Mouse (Mus musculus): ENCODE results near the gene Rps15.

Rps15 gene

DNA sequence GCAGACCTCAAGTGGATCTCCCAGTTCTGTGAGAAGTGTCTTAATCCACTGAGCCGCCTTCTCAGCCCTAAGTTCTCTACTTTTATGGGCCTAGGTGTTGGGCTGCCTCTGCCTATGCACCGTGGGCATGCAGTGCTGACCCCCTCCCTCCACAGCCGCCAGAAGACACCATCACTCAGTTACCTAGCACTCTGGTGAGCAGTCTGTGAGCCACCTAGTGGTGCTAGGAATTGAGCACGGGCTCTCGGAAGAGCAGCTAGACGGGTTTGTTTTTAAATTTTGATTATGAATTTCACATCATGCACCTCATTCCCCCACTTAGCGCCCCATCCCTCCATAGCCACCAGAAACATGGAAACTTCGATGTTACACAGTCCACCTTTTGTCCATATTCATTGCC is 3.6 kb upstream of the Rps15 start:
- DNase-seq (ENCODE audit: low read depth, low spot score): no peak

DNA sequence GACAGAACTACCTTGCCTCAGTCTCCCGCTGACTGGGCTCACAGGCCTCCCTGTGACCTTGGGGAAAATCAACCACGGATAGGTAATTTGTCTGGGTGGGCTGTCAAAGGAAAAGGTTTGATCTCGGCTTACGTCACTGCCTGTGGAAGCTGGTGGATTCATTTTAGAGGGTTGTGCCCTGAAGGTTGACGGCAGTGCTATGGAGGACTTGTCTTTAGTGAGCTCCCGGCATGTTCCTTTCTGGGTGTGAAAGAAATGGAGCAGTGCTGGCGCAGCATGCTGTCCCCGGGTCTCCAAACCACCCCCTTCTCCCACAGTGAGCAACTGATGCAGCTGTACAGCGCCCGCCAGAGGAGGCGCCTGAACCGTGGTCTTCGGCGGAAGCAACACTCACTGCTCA is 1.1 kb downstream of the Rps15 start:
- no peak for DNase-seq (ENCODE audit: low read depth, low spot score)

DNA sequence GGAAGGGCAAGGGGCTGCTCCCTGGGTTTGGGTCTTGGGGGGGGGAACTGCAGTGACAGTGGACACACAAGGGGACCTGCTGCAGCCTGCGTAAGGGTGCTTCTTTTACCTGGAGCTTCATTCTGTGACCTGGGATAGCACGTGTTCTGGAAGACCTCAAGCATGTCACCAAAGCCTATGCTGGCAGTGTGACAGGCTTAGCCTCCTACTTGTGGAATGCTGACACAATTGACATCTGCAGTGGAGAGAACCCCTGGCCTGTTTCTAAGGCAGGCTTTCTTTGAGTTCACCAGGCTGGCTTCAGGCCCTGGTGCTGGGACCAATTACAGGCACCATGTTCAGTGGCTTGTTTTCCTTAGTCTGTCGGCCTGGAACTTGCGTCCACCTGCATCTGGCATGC is 2.1 kb downstream of the Rps15 start:
- no peak for DNase-seq (ENCODE audit: low read depth, low spot score)

DNA sequence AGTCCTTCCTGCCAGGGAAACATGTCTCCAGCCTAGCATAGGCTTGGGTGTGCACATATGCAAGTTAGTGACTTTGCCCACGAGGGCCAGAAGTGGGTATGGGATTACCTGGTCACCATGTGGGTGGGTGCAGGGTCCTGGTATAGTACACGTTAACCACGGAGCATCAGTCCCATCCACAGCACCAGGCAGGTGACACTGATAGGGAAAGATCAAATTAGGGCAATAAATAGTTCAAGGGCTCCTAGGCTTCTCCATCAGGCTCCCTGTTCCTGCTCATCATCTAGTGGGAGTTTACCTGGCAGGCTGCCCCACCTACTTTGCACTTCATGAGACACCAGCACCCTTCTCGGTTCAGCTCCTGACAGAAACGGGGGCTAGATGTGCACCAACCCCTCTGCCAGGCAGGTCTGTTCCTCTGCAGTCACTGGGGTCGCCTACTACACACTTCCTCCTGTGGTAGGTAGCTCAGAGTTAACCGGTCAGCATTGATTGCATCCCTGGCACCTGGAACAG is 2.6 kb downstream of the Rps15 start:
- DNase-seq (ENCODE audit: low read depth, low spot score): no peak

DNA sequence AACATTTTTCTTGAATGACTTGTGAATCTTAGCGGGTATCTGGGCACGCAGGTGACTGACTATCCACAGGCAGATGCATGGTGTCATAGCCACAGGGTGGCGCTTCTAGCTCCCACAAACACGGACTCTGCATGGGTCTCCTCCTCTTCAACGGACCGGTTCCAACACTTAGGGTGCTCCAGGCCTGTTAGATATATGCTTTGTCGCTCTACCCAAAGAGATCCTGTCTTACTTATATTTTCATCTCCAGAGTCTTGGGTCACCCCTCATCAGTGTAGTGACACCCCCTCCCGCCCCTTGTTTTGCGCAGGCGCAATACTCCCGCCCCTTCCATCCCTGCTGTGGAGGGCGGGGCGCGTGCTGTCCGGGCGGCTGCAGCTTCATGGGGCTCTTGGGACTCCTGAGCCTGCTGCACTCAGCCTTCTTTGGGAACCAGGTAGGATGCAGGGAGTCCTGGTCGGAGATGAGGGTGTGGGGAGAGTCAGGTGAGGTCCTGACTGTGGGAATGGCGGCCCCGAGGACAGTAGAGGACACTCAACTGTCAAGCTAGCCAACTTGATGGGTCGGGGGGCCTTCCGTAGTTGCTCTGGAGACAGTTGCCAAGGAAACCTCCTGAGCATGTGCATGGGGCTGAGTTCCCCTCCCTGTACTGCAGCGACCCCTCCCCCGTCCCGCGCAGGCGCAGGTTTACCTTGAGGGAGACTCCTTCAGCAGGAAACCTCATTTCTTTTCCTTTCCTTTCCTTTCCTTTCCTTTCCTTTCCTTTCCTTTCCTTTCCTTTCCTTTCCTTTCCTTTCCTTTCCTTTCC is 3.6 kb downstream of the Rps15 start, which contains the start of gene Apc2:
Apc2 (plus strand) TSS at position 360 of the 808 bp plus-strand sequence.
- DNase-seq (ENCODE audit: low read depth, low spot score): no peak

DNA sequence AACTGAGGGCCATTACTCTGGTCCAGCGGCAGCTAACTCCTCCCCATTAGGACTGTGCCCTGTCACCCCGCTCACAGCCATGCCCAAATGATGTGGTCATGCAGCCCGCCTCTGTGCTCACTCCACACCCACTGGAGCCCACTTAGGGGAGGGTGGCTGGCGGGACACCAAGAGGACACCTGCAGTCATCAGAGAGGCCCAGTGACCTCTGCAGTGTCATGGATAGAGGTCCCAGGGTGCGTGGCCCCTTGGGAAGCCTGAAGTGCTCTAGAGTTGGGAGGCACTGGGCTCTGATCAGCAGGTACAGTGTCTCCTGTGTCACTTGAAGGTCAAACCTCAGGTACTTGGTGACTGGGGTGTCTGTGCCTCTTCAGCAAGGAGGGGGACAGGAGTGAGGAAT is 4.6 kb downstream of the Rps15 start:
- no peak for DNase-seq (ENCODE audit: low read depth, low spot score)

DNA sequence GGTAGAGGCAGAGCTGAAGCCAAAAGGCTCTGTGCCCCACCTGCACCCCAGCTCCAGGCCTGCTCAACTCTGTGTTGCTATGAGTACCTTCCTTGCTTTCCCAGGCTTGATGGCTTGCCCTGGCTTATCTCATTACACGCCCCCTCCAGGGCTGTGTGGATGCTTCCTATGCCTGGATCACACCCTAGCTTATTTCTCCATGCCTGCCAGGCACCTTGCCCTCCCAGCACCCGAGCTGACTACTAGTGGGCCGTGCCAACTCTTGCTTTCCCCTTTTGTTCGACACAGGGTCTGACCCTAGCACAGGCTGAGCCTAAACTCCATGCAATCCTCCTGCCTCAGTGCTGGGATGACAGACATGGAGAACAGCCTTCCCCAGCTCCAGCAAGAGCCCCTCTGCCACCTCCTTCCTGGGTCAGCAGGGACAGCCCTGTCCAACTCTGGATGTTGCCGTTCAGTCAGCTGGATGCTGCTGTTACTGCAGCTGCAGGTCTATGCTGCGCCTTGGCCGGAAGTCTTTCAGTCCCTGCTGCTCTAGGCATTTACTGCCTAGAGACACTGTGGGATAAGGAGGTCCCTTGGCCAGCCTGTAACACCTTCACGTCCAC is 5.4 kb downstream of the Rps15 start:
- DNase-seq (ENCODE audit: low read depth, low spot score): no peak

DNA sequence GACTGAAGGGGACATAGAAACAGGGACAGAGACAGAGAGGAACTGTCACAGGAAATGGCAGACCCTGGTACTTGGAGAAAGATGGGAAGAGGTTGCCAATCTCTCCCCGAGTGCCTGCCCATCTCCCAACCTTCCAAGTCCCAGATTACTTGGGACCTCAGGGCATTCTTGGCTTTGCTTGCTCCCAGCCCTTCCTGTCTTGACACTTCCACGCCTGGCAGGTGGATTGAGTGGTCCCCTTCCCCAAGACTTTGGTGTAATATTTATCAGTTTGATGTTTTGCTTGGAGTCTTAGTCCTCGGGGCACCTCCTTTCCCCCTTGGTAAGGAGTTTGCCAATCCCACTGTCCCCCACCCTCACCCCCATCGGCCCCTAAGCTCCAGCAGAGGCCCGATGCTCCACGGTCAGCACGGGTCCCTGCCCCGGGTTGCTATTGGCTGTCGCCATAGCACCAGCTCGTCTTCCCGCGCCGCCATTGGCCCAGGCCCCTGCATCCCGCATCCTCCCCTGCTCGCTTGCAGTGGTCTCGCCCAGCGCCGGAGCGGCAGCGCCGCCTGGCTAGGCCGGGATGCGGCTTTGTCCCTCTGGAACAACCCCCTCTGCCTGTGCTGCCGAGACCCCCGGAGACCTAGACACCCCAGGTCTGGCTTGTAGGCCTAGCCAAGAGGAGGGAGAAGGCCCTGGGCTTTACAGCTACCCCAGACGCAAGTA is 6.5 kb downstream of the Rps15 start:
- DNase-seq (ENCODE audit: low read depth, low spot score): no peak

DNA sequence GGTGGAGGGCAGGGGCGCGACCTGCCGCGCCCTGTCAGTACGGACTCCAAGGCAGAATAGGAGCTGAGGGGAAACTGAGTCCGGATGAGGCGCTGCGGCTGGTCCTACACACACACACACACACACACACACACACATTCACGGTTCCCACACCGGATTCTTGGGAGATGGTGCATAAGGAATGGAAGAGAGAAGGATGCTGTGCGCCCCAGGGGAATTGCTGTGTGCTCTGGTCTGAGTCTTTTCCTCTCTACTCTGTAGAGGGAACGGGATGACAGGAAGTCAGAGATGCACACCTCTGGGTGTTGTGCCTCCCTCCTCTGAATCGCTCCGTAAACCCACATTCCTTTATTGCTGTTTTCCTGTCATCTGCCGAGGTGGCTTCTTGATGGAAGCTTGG is 7.0 kb downstream of the Rps15 start:
- no peak for DNase-seq (ENCODE audit: low read depth, low spot score)

DNA sequence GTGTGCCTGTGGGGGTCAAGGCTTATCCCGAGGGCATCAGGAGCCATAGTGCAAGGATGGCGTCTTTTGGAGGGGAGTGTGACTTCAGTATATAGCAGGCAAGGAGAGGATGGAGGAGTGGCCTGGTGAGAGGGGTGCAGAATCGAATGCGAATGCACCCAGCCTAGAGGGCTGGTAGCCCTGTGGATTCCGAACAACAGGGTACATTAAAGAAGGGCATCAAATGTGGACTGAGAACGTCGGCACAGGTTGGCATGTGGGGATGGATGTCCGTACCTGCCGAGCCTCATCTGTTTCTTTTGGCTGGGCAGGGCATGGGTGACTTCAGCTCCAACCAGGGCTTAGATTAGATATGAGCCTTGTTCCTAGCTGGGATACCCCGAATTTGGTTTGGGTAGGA is 7.6 kb downstream of the Rps15 start:
- no peak for DNase-seq (ENCODE audit: low read depth, low spot score)

DNA sequence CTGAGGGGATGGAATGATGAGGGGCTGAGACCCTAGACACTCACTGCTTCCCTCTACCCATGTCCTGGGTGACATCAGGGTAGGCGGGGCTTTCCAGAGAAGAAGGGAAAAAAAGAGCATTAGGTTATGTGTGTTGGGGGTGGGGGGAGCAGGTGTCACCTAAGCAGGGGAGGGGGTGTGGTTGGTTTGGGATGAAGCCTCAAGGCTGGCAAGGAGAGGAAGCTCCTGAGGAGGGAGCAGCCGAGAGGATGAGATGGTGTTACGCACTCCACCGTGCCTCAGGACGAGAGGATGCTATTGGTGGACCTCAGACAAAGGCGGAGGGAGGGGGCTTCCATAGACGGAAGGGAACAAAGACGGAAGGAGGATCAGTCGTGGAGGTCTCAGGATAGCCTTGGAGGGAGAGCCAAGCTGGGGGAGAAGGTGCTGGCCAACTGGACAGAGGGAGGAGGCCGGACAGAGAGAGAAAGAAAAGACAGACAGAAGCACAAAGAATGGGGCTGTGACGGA is 8.5 kb downstream of the Rps15 start:
- no peak for DNase-seq (ENCODE audit: low read depth, low spot score)

DNA sequence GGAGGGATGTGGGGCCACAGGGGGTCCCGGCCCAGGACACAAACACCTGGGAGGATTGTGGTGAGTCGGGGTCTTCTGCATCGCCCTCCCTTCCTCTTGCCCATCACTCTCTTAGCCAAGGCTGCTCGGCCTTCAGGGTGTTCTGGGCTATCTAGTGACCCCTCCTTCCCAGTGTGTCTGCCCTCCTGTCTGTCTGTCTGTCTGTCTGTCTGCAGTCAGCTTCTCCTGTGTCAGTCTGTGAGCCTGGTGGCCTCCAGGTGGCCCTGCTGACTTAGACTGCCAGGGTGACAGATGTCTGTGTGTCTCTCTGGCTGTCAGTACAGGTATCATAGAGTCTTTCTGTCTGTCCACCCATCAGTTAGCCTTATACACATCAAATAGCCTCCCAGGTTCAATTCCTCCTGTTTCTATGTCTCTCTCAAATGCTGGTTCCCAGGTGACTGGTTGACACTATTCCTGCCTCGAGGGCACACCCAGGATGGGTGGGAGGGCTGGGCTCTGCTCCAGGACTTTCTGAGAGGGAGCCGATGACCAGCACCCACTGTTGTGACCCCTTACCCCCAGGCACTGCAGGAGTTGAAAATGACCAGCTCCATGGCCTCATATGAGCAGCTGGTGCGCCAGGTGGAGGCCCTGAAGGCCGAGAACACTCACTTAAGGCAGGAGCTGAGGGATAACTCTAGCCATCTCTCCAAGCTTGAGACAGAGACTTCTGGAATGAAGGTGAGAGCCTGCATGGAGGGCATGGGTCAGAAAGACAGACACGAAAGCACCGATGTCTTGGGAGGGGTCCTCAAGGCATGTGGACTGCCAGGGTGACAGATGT is 9.2 kb downstream of the Rps15 start:
- no peak for DNase-seq (ENCODE audit: low read depth, low spot score)

DNA sequence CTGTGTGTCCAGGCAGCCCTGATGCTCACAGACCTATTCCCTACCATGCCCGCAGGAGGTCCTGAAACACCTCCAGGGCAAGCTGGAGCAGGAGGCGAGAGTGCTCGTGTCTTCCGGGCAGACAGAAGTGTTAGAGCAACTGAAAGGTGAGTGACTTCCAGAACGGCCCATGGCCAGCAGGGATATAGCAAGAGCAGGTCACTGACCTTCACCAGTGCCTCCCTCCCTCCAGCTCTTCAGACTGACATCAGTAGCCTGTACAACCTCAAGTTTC is 9.8 kb downstream of the Rps15 start:
- no peak for DNase-seq (ENCODE audit: low read depth, low spot score)

DNA sequence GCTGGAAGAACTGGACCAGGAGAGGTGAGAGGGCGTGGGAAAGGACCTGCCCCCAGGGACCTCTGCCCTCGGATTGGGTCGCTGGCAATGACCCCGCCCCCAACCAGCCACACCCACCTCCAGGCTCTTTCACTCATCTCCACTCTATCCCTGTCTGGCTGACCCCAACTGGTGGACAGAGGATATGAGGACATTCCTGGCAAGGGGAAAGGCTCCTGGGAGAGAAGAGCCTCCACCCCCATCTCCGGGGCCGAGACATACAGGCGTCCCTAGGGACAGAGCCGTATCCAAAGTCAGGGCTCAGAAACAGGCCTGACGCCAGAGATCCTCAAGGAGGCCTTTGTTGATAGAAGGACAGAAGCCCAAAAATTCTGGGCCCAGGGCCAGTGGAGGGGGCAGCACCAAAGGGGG is 10.2 kb downstream of the Rps15 start:
- DNase-seq (ENCODE audit: low read depth, low spot score): no peak

DNA sequence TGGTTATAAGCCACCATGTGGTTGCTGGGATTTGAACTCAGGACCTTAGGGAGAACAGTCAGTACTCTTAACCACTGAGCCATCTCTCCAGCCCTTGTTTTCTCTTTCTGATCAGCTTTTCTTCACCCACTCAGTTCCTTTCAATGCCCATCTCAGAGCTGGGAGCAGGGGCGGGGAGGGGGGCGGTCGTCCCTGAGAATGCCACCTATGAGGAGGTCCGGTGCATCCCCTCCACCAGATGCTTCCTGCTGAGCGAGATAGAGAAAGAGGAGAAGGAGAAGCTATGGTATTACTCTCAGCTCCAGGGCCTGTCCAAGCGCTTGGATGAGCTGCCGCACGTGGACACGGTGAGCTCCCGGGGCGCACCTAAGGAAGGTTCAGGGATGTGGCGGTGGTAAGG is 12.2 kb downstream of the Rps15 start:
- no peak for DNase-seq (ENCODE audit: low read depth, low spot score)

DNA sequence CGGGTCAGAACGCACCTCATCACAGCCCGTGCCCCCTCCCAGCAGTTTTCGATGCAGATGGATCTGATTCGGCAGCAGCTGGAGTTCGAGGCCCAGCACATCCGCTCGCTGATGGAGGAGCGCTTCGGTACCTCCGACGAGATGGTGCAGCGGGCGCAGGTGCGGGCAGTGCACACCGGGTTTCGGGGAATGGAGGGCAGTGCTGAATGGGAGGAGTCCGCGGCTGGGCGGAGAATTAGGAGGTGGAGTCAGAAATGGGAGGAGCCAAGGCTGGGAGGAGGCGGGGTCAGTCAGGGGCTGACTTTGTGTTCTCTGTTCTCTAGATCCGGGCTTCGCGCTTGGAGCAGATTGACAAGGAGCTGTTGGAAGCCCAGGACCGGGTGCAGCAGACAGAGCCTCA is 12.6 kb downstream of the Rps15 start:
- DNase-seq (ENCODE audit: low read depth, low spot score): no peak

DNA sequence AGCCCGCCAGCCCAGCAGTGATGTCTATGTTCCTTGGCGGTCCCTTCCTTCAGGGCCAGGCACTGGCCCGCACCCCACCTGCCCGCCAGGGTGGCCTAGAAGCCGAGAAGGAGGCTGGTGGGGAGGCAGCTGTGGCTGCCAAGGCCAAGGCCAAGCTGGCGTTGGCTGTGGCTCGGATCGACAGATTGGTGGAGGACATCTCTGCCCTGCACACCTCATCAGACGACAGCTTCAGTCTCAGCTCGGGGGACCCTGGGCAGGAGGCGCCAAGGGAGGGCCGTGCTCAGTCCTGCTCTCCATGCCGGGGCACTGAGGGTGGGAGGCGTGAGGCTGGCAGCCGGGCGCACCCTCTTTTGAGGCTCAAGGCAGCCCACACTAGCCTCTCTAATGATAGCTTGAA is 19.3 kb downstream of the Rps15 start:
- no peak for DNase-seq (ENCODE audit: low read depth, low spot score)

DNA sequence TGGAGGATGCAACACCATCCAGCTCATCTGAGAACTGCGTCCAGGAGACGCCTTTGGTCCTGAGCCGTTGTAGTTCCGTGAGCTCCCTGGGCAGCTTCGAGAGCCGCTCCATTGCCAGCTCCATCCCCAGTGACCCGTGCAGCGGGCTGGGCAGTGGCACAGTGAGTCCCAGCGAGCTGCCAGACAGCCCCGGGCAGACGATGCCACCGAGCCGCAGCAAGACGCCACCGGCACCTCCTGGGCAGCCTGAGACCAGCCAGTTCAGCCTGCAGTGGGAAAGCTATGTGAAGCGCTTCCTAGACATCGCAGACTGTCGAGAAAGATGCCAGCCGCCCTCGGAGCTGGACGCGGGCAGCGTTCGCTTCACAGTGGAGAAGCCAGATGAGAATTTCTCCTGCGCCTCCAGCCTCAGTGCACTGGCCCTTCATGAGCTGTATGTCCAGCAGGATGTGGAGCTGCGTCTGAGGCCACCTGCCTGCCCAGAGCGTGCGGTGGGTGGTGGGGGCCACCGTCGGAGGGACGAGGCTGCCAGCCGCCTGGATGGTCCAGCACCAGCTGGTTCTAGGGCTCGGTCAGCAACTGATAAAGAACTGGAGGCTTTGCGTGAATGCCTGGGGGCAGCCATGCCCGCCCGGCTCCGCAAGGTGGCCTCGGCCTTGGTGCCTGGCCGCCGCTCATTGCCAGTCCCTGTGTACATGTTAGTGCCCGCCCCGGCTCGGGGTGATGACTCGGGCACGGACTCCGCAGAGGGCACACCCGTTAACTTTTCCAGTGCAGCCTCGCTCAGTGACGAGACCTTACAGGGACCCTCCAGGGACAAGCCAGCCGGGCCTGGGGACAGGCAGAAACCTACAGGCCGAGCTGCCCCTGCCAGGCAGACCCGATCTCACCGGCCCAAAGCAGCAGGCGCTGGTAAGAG is 20.6 kb downstream of the Rps15 start:
- DNase-seq (ENCODE audit: low read depth, low spot score): no peak

DNA sequence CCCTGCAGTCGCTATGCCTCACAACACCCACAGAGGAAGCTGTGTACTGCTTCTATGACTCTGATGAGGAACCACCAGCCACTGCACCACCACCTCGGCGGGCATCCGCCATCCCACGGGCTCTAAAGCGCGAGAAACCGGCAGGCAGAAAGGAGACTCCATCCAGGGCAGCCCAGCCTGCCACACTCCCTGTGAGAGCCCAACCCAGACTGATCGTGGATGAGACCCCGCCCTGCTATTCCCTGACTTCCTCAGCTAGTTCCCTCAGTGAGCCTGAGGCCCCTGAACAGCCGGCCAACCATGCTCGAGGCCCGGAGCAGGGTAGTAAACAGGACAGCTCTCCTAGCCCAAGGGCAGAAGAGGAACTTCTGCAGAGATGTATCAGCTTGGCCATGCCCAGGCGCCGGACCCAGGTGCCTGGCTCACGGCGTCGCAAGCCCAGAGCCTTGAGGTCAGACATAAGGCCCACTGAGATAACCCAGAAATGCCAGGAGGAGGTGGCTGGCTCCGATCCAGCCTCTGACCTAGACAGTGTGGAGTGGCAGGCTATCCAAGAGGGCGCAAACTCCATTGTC is 21.5 kb downstream of the Rps15 start:
- DNase-seq (ENCODE audit: low read depth, low spot score): no peak

DNA sequence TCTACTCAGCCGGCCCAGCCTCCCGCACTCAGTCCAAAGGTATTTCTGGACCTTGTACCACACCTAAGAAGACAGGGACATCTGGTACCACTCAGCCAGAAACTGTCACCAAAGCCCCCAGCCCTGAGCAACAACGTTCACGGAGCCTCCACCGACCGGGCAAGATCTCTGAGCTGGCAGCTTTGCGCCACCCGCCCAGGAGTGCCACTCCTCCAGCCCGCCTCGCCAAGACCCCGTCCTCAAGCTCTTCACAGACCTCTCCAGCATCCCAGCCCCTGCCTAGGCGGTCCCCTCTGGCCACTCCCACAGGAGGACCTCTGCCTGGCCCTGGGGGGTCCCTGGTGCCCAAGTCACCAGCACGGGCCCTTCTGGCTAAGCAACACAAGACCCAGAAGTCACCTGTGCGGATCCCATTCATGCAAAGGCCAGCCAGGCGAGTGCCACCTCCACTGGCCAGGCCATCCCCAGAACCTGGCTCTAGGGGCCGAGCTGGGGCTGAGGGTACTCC is 22.3 kb downstream of the Rps15 start:
- DNase-seq (ENCODE audit: low read depth, low spot score): no peak
